Mouse (Mus musculus): Measurements from ENCODE around the gene Hspb9.

The Hspb9 gene

DNA sequence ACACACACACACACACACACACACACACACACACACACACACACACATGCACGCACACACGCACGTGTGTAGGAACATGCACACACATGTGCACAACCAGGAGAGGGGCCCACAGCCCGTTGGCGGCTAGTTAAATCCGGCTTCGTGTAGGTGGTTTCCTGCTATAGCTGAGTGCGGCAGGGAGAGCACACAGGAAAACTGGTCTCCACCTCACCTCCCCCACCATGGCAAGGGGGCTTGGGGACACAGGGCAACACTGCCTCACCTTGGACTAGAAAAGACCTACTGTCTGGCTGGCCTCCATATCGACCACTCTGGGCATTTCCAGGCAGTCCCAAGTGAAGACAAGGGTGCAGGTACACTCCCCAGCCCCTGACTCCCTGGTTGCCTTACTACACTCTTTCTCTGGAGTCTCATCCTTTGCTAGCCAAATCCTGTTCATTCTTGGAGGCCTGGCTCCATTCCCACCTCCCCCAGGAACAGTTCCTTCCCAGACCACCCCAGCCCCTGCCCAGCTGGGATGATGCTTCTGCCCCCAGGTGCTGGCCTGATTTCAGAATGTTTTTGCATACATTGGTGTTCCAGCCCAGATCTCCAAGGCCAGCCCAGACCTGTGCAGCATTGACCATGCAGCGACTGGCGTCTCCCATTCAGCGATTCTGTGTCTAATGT lies 40.5 kb downstream of the Hspb9 start:
- Histone ChIP-seq H3K36me3 (ENCODE audit: control insufficient read depth, insufficient read depth, low read length, poor library complexity, severe bottlenecking) (no peaks in the 10 kb centered on the region), H3K27me3 (ENCODE audit: control insufficient read depth, insufficient read depth, low read length, poor library complexity, severe bottlenecking) (no peaks in the 10 kb centered on the region)
- no peak for DNase-seq (ENCODE audit: low read depth, low spot score)

GRCm38 (mm10) chr11:100754693-100755057 lies 41.0 kb downstream of the Hspb9 start:
- no peak for DNase-seq (ENCODE audit: low read depth, low spot score)
- no peaks in the 10 kb centered on the region for H3K27me3 ChIP-seq (ENCODE audit: control insufficient read depth, insufficient read depth, low read length, poor library complexity, severe bottlenecking)

DNA sequence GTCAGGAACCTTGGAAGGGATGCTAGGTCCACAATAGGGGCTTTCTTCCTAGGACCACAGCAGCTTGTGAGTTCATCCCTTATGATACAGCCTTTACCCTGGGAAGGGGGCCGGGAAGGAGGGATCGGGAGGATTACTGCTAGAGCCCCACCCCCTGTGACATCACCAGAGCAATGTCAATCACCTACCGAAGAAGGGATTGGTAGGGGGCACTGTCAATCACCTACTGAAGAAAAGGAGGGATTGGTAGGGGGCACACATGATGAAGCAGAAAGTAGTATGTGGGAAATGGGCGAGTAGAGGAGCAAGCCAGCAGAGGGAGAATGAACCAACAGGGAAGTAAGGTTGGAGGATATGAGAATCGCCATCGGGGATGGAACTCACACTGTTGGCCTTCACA lies 42.8 kb downstream of the Hspb9 start:
- DNase-seq (ENCODE audit: low read depth, low spot score): no peak
- Histone ChIP-seq H3K27me3 (ENCODE audit: control insufficient read depth, insufficient read depth, low read length, poor library complexity, severe bottlenecking) (no peaks in the 10 kb centered on the region), H3K36me3 (ENCODE audit: control insufficient read depth, insufficient read depth, low read length, poor library complexity, severe bottlenecking) (no peaks in the 10 kb centered on the region)

More at GRCm38 (mm10) chr11:100754693-100755057, 41.0 kb downstream of the Hspb9 start:
- H3K36me3 ChIP-seq (ENCODE audit: control insufficient read depth, insufficient read depth, low read length, poor library complexity, severe bottlenecking): no peaks in the 10 kb centered on the region

DNA sequence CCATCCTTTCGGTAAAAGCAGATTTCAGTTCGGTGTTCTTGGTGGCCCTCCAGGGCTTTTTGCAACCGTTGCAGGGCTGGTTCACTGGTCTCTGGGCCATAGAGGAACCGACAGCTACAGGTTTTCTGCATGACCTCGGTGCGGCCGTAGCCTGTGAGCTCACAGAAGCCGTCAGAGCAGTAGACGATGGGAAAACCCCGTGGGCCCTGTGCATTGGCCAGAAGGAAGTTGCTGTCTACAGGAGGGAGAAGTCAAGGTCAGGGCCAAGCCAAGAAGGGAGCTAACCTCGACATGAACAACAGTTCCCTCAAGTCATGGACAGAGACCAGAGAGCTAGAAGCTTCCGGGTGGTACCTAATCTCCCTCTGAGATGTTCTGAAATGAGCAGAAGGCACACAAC lies 43.9 kb downstream of the Hspb9 start:
- no peaks in the 10 kb centered on the region for H3K27me3 ChIP-seq (ENCODE audit: control insufficient read depth, insufficient read depth, low read length, poor library complexity, severe bottlenecking)
- DNase-seq (ENCODE audit: low read depth, low spot score): peak; percentile 77

GRCm38 (mm10) chr11:100758707-100759610 lies 45.3 kb downstream of the Hspb9 start:
- DNase-seq (ENCODE audit: low read depth, low spot score): peak; percentile 70
- H3K27me3 ChIP-seq (ENCODE audit: control insufficient read depth, insufficient read depth, low read length, poor library complexity, severe bottlenecking): no peaks in the 10 kb centered on the region
- no peaks in the 10 kb centered on the region for H3K36me3 ChIP-seq (ENCODE audit: control insufficient read depth, insufficient read depth, low read length, poor library complexity, severe bottlenecking)

More for the DNA sequence above, 43.9 kb downstream of the Hspb9 start:
- H3K36me3 ChIP-seq (ENCODE audit: control insufficient read depth, insufficient read depth, low read length, poor library complexity, severe bottlenecking): no peaks in the 10 kb centered on the region

- Histone ChIP-seq H3K36me3 (ENCODE audit: control insufficient read depth, insufficient read depth, low read length, poor library complexity, severe bottlenecking) (no peaks in the 10 kb centered on the region), H3K27me3 (ENCODE audit: control insufficient read depth, insufficient read depth, low read length, poor library complexity, severe bottlenecking) (no peaks in the 10 kb centered on the region)
- peak; percentile 95 for DNase-seq (ENCODE audit: low read depth, low spot score)
These were observed 46.1 kb downstream of the Hspb9 start, which contains the start of gene Kcnh4 for GRCm38 (mm10) chr11:100759611-100760233. Gene Kcnh4, minus strand, starts transcription at chr11:100759942.

DNA sequence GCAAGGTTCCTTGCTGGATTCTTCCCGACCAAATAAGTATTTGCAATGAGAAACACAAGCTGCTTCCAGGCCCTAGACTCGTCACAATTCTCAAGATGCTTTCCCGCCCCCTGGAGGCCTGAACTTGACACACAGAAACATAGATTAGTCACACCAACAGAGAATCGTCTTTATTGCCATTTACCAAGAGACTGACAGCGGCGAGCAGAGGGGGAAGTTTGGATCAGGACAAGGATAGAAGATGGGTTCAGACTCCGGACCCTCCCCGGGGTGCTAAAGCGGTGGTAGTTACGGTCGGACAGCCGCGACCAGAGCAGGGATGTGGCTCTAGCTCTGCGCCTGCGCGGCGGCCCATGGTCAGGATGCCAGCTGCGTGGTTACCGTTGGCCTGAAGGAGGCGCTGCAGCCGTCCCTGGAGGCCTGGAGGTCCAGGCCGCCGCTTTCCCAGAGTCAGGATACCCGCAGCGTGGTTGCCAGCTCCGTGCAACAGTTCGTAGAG lies 47.9 kb downstream of the Hspb9 start:
- no peaks in the 10 kb centered on the region for H3K36me3 ChIP-seq (ENCODE audit: control insufficient read depth, insufficient read depth, low read length, poor library complexity, severe bottlenecking)
- no peaks in the 10 kb centered on the region for H3K27me3 ChIP-seq (ENCODE audit: control insufficient read depth, insufficient read depth, low read length, poor library complexity, severe bottlenecking)

GRCm38 (mm10) chr11:100762831-100763230 lies 49.2 kb downstream of the Hspb9 start, which contains the start of gene Hcrt:
Gene Hcrt, minus strand, starts transcription at chr11:100762931.
- Histone ChIP-seq H3K36me3 (ENCODE audit: control insufficient read depth, insufficient read depth, low read length, poor library complexity, severe bottlenecking) (no peaks in the 10 kb centered on the region), H3K27me3 (ENCODE audit: control insufficient read depth, insufficient read depth, low read length, poor library complexity, severe bottlenecking) (no peaks in the 10 kb centered on the region)
- DNase-seq (ENCODE audit: low read depth, low spot score): no peak

More for the DNA sequence above, 47.9 kb downstream of the Hspb9 start:
- peak; percentile 85 for DNase-seq (ENCODE audit: low read depth, low spot score)
